Mouse (Mus musculus): Measurements from ENCODE around the gene 1700029I15Rik. TPM values are rescaled to one million over a fixed set of nuclear protein-coding genes. Genes with fewer than 3 reads are reported as not detected.

1700029I15Rik gene
- polyA plus RNA-seq (2015; fragmentation: Nextera tagmentation; extraction: Ambion mirVana), result 6.1 and 9.5 TPM in 2 replicates

- H3K9ac ChIP-seq (ENCODE audit: low read depth, low read length), result no peak within 1 kb of the TSS
- no peaks in the 10 kb centered on the region for H3K4me1 ChIP-seq (ENCODE audit: control insufficient read depth, insufficient read depth, low read length)
- WGBS, result 83% methylated on average over 5 of the region's 5 CpGs
- no peak for ATAC-seq
- H3K4me2 ChIP-seq (ENCODE audit: low read length), result no peak within 1 kb of the TSS
- H3K36me3 ChIP-seq (ENCODE audit: control insufficient read depth, insufficient read depth, low read length), result peaks cover 69% of the 10 kb centered on the region
- no peaks in the 10 kb centered on the region for H3K9me3 ChIP-seq (replicated peaks; ENCODE audit: control insufficient read depth, low read length, poor library complexity, severe bottlenecking)
- H3K4me3 ChIP-seq (ENCODE audit: low read depth, low read length), result no peak within 1 kb of the TSS
- no peak within 1 kb of the TSS for H3K27ac ChIP-seq (ENCODE audit: low read length)
- no peaks in the 10 kb centered on the region for H3K27me3 ChIP-seq (ENCODE audit: control insufficient read depth, insufficient read depth, low read depth, low read length)
Observed at GRCm38 (mm10) chr2:92381901-92382588, at the start of gene 1700029I15Rik. 1700029I15Rik (plus strand) TSS chr2:92382538.

- no peak overlapping the region for H3K4me2 ChIP-seq (ENCODE audit: low read length)
Observed at GRCm38 (mm10) chr2:92342418-92342817, 39.9 kb upstream of the 1700029I15Rik start.

GRCm38 (mm10) chr2:92347191-92347590 lies 35.1 kb upstream of the 1700029I15Rik start:
- no peak for ATAC-seq
- Histone ChIP-seq H3K27me3 (ENCODE audit: control insufficient read depth, insufficient read depth, low read depth, low read length) (no peaks in the 10 kb centered on the region), H3K4me1 (ENCODE audit: control insufficient read depth, insufficient read depth, low read length) (no peaks in the 10 kb centered on the region), H3K4me3 (ENCODE audit: low read depth, low read length) (no peak overlapping the region), H3K9me3 (replicated peaks; ENCODE audit: control insufficient read depth, low read length, poor library complexity, severe bottlenecking) (no peaks in the 10 kb centered on the region), H3K4me2 (ENCODE audit: low read length) (no peak overlapping the region), H3K9ac (ENCODE audit: low read depth, low read length) (no peak overlapping the region), H3K36me3 (ENCODE audit: control insufficient read depth, insufficient read depth, low read length) (peaks cover 16% of the 10 kb centered on the region), H3K27ac (ENCODE audit: low read length) (no peak overlapping the region)
- 94% methylated on average over 2 of the region's 2 CpGs for WGBS

More at GRCm38 (mm10) chr2:92342418-92342817, 39.9 kb upstream of the 1700029I15Rik start:
- Histone ChIP-seq H3K9ac (ENCODE audit: low read depth, low read length) (no peak overlapping the region), H3K27me3 (ENCODE audit: control insufficient read depth, insufficient read depth, low read depth, low read length) (no peaks in the 10 kb centered on the region), H3K27ac (ENCODE audit: low read length) (no peak overlapping the region), H3K4me3 (ENCODE audit: low read depth, low read length) (no peak overlapping the region), H3K9me3 (replicated peaks; ENCODE audit: control insufficient read depth, low read length, poor library complexity, severe bottlenecking) (no peaks in the 10 kb centered on the region), H3K4me1 (ENCODE audit: control insufficient read depth, insufficient read depth, low read length) (no peaks in the 10 kb centered on the region), H3K36me3 (ENCODE audit: control insufficient read depth, insufficient read depth, low read length) (peaks cover 5% of the 10 kb centered on the region)
- no peak for ATAC-seq

GRCm38 (mm10) chr2:92349589-92350425 lies 32.5 kb upstream of the 1700029I15Rik start:
- no peak overlapping the region for H3K27ac ChIP-seq (ENCODE audit: low read length)
- 78% methylated on average over 6 of the region's 6 CpGs for WGBS

GRCm38 (mm10) chr2:92350686-92351085 lies 31.7 kb upstream of the 1700029I15Rik start:
- Histone ChIP-seq H3K27me3 (ENCODE audit: control insufficient read depth, insufficient read depth, low read depth, low read length) (no peaks in the 10 kb centered on the region), H3K36me3 (ENCODE audit: control insufficient read depth, insufficient read depth, low read length) (peaks cover 12% of the 10 kb centered on the region), H3K9me3 (replicated peaks; ENCODE audit: control insufficient read depth, low read length, poor library complexity, severe bottlenecking) (no peaks in the 10 kb centered on the region), H3K4me2 (ENCODE audit: low read length) (no peak overlapping the region), H3K4me3 (ENCODE audit: low read depth, low read length) (no peak overlapping the region), H3K9ac (ENCODE audit: low read depth, low read length) (no peak overlapping the region), H3K4me1 (ENCODE audit: control insufficient read depth, insufficient read depth, low read length) (no peaks in the 10 kb centered on the region; the same call in 1 of the 2 replicates), H3K27ac (ENCODE audit: low read length) (no peak overlapping the region)
- 89% methylated on average over 5 of the region's 5 CpGs for WGBS
- no peak for ATAC-seq

More at GRCm38 (mm10) chr2:92349589-92350425, 32.5 kb upstream of the 1700029I15Rik start:
- Histone ChIP-seq H3K9me3 (replicated peaks; ENCODE audit: control insufficient read depth, low read length, poor library complexity, severe bottlenecking) (no peaks in the 10 kb centered on the region), H3K9ac (ENCODE audit: low read depth, low read length) (no peak overlapping the region), H3K4me2 (ENCODE audit: low read length) (no peak overlapping the region), H3K4me3 (ENCODE audit: low read depth, low read length) (no peak overlapping the region), H3K36me3 (ENCODE audit: control insufficient read depth, insufficient read depth, low read length) (peaks cover 16% of the 10 kb centered on the region), H3K4me1 (ENCODE audit: control insufficient read depth, insufficient read depth, low read length) (no peaks in the 10 kb centered on the region; the same call in 1 of the 2 replicates), H3K27me3 (ENCODE audit: control insufficient read depth, insufficient read depth, low read depth, low read length) (no peaks in the 10 kb centered on the region)
- ATAC-seq, result no peak

- Histone ChIP-seq H3K27ac (ENCODE audit: low read length) (no peak overlapping the region), H3K4me3 (ENCODE audit: low read depth, low read length) (no peak overlapping the region), H3K36me3 (ENCODE audit: control insufficient read depth, insufficient read depth, low read length) (peaks cover 18% of the 10 kb centered on the region), H3K4me2 (ENCODE audit: low read length) (no peak overlapping the region), H3K27me3 (ENCODE audit: control insufficient read depth, insufficient read depth, low read depth, low read length) (no peaks in the 10 kb centered on the region), H3K9ac (ENCODE audit: low read depth, low read length) (no peak overlapping the region), H3K9me3 (replicated peaks; ENCODE audit: control insufficient read depth, low read length, poor library complexity, severe bottlenecking) (no peaks in the 10 kb centered on the region), H3K4me1 (ENCODE audit: control insufficient read depth, insufficient read depth, low read length) (no peaks in the 10 kb centered on the region; the same call in 1 of the 2 replicates)
- ATAC-seq, result no peak
- WGBS, result 25% methylated on average over 5 of the region's 5 CpGs
Observed at GRCm38 (mm10) chr2:92353402-92353801, 28.9 kb upstream of the 1700029I15Rik start.

- no peak for ATAC-seq
Observed at GRCm38 (mm10) chr2:92354224-92354623, 28.1 kb upstream of the 1700029I15Rik start.

GRCm38 (mm10) chr2:92359301-92359700 lies 23.0 kb upstream of the 1700029I15Rik start:
- Histone ChIP-seq H3K4me1 (ENCODE audit: control insufficient read depth, insufficient read depth, low read length) (no peaks in the 10 kb centered on the region; the same call in 1 of the 2 replicates), H3K36me3 (ENCODE audit: control insufficient read depth, insufficient read depth, low read length) (peaks cover 15% of the 10 kb centered on the region), H3K27me3 (ENCODE audit: control insufficient read depth, insufficient read depth, low read depth, low read length) (no peaks in the 10 kb centered on the region), H3K4me3 (ENCODE audit: low read depth, low read length) (no peak overlapping the region), H3K9me3 (replicated peaks; ENCODE audit: control insufficient read depth, low read length, poor library complexity, severe bottlenecking) (no peaks in the 10 kb centered on the region), H3K4me2 (ENCODE audit: low read length) (no peak overlapping the region), H3K27ac (ENCODE audit: low read length) (no peak overlapping the region), H3K9ac (ENCODE audit: low read depth, low read length) (no peak overlapping the region)
- 89% methylated on average over 2 of the region's 2 CpGs for WGBS
- no peak for ATAC-seq

More at GRCm38 (mm10) chr2:92354224-92354623, 28.1 kb upstream of the 1700029I15Rik start:
- Histone ChIP-seq H3K9me3 (replicated peaks; ENCODE audit: control insufficient read depth, low read length, poor library complexity, severe bottlenecking) (no peaks in the 10 kb centered on the region), H3K36me3 (ENCODE audit: control insufficient read depth, insufficient read depth, low read length) (peaks cover 22% of the 10 kb centered on the region), H3K9ac (ENCODE audit: low read depth, low read length) (no peak overlapping the region), H3K4me3 (ENCODE audit: low read depth, low read length) (no peak overlapping the region), H3K27ac (ENCODE audit: low read length) (no peak overlapping the region), H3K4me1 (ENCODE audit: control insufficient read depth, insufficient read depth, low read length) (no peaks in the 10 kb centered on the region; the same call in 1 of the 2 replicates), H3K27me3 (ENCODE audit: control insufficient read depth, insufficient read depth, low read depth, low read length) (no peaks in the 10 kb centered on the region), H3K4me2 (ENCODE audit: low read length) (no peak overlapping the region)
- WGBS, result 66% methylated on average over 6 of the region's 6 CpGs

All from midbrain, embryonic 16.5 days (tissue).